Mouse (Mus musculus) kidney, embryonic 16.5 days (tissue): ENCODE measurements around the gene Tmem50a. TPM values are rescaled to one million over a fixed set of nuclear protein-coding genes. Genes with fewer than 3 reads are reported as not detected.
A peak's percentile ranks its signal among the peaks of the same experiment; 100 is the strongest.

Source experiments
- ATAC-seq: fragments of 200-750 bp; cut with Nextera tagmentation; 2 replicates; pipeline ENCODE4 v1.8.0; 2017; ENCODE audit warnings: moderate TSS enrichment; ENCODE audit not compliant: low FRiP score, low TSS enrichment
- H3K27ac ChIP-seq: fragments of 300-500 bp; sonication (generic); 2 replicates; pipeline ENCODE4 v1.5.1; 2014; ENCODE audit warnings: low read length
- H3K27me3 ChIP-seq: fragments of 300-500 bp; sonication (generic); 2 replicates; pipeline ENCODE4 v1.6.1; 2014; ENCODE audit warnings: low read length, control low read depth, mixed read lengths; ENCODE audit not compliant: insufficient read depth
- H3K36me3 ChIP-seq: fragments of 300-500 bp; sonication (generic); 2 replicates; pipeline ENCODE4 v1.6.1; 2014; ENCODE audit warnings: low read length, control low read depth, mixed read lengths; ENCODE audit not compliant: insufficient read depth
- H3K4me1 ChIP-seq: fragments of 300-500 bp; sonication (generic); 2 replicates; pipeline ENCODE4 v1.6.1; 2014; ENCODE audit warnings: low read length, control low read depth, mixed read lengths; ENCODE audit not compliant: insufficient read depth
- H3K4me2 ChIP-seq: fragments of 300-500 bp; sonication (generic); replicated peaks from 2 replicates; pipeline ENCODE4 v1.6.1; 2014; ENCODE audit warnings: low read depth, low read length
- H3K4me3 ChIP-seq: fragments of 300-500 bp; sonication (generic); 2 replicates; pipeline ENCODE4 v1.5.1; 2014; ENCODE audit warnings: mild to moderate bottlenecking, low read length
- H3K9ac ChIP-seq: fragments of 300-500 bp; sonication (generic); replicated peaks from 2 replicates; pipeline ENCODE4 v1.6.1; 2014; ENCODE audit warnings: low read length
- H3K9me3 ChIP-seq: fragments of 300-500 bp; sonication (generic); 2 replicates; pipeline ENCODE4 v1.6.1; 2016; ENCODE audit warnings: low read length, control low read depth
- WGBS: fragments of 180-500 bp; shearing (Covaris S2); extraction: QIAGEN DNeasy Blood & Tissue Kit; methylation state at CpG from one replicate; pipeline ENCODE4 v1.1.7; 2014; 5-methylcytosine and 5-hydroxymethylcytosine counted together
- polyA plus RNA-seq: library from polyadenylated mRNA; unstranded; fragments of >200 nt; fragmentation: Nextera tagmentation; extraction: Ambion mirVana; gene quantifications from 2 replicates; pipeline ENCODE4 v1.2.1, GENCODE M21; 2015

Tmem50a gene
- polyA plus RNA-seq, 1 experiment from 2014 or later, result 177 TPM

DNA sequence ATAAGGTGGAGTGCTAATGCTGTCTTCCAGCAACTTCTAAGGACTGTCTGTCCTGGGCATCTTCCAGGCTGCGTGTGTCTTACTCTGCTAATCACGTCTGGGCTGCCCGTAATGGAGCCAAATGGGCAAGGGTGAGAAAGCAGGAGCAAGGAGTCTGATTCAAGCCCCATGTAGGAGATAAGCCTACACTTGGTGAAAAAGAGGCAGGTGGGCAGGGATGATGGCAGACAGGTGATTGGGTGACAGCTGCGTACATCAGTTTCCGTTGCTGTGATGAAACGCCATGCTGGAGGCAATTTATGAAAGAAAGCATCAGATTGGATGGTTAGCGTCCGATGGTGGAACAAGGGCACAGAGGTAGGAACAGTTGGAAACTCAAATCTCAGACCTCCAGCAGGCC lies 47.6 kb downstream of the Tmem50a start:
- Histone ChIP-seq H3K4me3 (no peak overlapping the region), H3K9ac (no peak overlapping the region), H3K9me3 (no peaks in the 10 kb centered on the region), H3K4me1 (peaks cover 16% of the 10 kb centered on the region), H3K36me3 (no peaks in the 10 kb centered on the region), H3K4me2 (no peak overlapping the region), H3K27ac (no peak overlapping the region), H3K27me3 (peaks cover 16% of the 10 kb centered on the region)
- no peak for ATAC-seq
- 84% methylated on average over 8 of the region's 8 CpGs for WGBS

DNA sequence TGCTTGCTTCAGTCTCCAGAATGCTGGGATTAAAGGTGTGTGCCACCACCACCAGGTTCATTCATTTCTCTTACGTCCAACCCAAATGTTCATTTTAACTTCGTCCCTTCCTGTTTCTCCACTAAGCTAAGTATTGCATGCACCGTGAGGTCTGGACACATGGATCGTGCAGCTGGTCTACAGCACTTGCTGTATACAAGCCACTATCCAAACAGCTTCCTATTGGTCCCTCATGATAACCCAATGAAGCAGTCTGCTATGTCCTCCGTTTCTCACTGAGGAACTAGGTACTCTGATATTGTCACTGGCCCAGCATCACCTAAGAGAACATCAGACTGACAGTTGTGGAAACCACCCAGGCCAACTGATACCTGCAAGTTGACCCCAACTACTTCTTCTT lies 49.0 kb downstream of the Tmem50a start:
- Histone ChIP-seq H3K27me3 (peaks cover 16% of the 10 kb centered on the region), H3K36me3 (no peaks in the 10 kb centered on the region), H3K27ac (no peak overlapping the region), H3K4me3 (no peak overlapping the region), H3K4me1 (peaks cover 19% of the 10 kb centered on the region), H3K9ac (no peak overlapping the region), H3K9me3 (no peaks in the 10 kb centered on the region), H3K4me2 (no peak overlapping the region)
- ATAC-seq, result no peak
- WGBS, result 91% methylated on average over 5 of the region's 5 CpGs

DNA sequence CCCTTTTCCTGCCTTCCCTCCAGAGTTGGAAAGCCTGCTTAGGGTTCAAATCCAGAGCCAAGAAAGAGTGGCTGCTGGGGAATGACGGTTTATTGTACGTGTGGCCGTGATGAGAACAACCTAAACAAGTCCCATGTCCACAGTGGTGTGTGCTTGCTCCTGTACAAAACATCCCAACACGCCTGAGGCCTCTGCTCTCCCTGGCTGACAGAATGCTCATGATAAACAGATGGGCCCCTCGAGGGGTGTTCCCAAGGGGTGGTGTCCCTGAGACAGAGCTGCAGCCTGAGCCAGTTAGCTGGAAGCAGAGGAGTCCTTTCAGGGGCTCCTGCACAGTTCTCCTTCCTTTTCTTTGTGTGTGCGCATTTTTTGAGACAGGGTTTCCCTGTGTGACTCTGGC lies 49.5 kb downstream of the Tmem50a start:
- peaks cover 14% of the 10 kb centered on the region for H3K27me3 ChIP-seq
- H3K9ac ChIP-seq, result no peak overlapping the region
- H3K4me1 ChIP-seq, result peaks cover 19% of the 10 kb centered on the region
- H3K9me3 ChIP-seq, result no peaks in the 10 kb centered on the region
- no peak for ATAC-seq
- no peak overlapping the region for H3K4me3 ChIP-seq
- WGBS, result 69% methylated on average over 6 of the region's 6 CpGs
- H3K36me3 ChIP-seq, result no peaks in the 10 kb centered on the region
- H3K4me2 ChIP-seq, result no peak overlapping the region
- no peak overlapping the region for H3K27ac ChIP-seq

DNA sequence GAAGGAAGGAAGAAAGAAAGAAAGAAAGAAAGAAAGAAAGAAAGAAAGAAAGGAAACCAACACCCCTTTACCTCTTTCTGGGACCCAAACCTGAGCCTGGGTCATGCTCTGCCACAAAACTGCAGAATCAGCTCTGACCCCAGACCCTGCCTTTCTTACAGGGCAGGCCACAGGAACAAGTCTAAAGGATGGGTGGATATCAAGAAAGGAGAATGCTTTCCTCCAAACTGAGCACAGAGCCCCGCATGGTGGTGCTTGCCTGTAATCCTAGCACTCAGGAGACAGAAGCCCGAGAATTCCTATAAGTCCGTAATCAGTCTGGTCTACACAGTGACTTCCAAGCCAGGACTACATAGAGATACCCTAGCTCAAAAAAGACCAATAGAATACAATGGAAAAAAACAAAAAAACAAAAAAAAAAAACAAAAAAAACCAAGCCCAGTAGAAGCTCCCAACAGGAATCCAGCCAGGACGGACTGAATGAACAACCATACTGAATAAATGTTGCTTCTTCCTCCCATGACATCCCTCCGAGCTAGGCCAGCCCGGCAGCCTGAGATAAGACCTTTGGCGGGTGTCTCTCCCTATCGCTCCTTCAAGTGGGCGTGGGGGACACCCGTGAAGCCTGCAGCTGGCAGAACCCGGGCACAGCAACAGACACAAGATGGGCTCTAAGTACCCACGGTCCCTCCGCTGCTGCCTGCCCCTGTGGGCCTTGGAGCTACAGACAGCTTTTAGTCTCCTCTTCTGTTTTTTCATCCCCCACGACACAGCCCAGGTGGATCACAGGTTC lies 50.7 kb downstream of the Tmem50a start, which contains the start of gene Rhd:
Gene Rhd (plus strand): TSS at position 600 of the 793 bp plus-strand sequence.
- H3K36me3 ChIP-seq, result no peaks in the 10 kb centered on the region
- no peak within 1 kb of the TSS for H3K27ac ChIP-seq
- H3K4me3 ChIP-seq, result no peak within 1 kb of the TSS
- H3K9ac ChIP-seq, result no peak within 1 kb of the TSS
- no peak within 1 kb of the TSS for H3K4me2 ChIP-seq
- H3K4me1 ChIP-seq, result peaks cover 10% of the 10 kb centered on the region
- no peaks in the 10 kb centered on the region for H3K9me3 ChIP-seq
- ATAC-seq, result no peak
- WGBS, result 76% methylated on average over 14 of the region's 14 CpGs
- H3K27me3 ChIP-seq, result peaks cover 6% of the 10 kb centered on the region

DNA sequence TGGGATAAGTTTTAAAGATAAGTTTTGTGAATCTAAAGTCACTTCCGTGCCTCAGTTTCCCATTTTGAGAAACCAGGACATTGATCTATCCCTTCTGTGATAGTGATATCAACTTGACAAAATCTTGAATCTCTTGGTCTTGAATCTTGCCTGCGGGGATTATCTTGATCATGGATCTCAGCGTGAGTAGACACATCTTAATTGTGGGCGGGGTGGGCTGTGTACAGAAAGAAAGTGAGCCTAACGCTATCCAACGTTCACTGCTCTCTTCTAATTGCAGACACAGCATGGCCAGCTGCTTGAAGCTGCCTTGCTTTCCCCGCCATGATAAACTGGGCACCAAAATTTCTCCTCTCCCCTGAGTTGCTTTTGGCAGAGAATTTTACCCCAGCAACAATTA lies 51.8 kb downstream of the Tmem50a start:
- H3K27ac ChIP-seq, result no peak overlapping the region
- H3K9ac ChIP-seq, result no peak overlapping the region
- peaks cover 4% of the 10 kb centered on the region for H3K4me1 ChIP-seq
- H3K4me3 ChIP-seq, result no peak overlapping the region
- H3K9me3 ChIP-seq, result no peaks in the 10 kb centered on the region
- ATAC-seq, result no peak
- WGBS, result 80% methylated on average over 7 of the region's 7 CpGs
- H3K36me3 ChIP-seq, result no peaks in the 10 kb centered on the region
- H3K4me2 ChIP-seq, result no peak overlapping the region
- H3K27me3 ChIP-seq, result no peaks in the 10 kb centered on the region

DNA sequence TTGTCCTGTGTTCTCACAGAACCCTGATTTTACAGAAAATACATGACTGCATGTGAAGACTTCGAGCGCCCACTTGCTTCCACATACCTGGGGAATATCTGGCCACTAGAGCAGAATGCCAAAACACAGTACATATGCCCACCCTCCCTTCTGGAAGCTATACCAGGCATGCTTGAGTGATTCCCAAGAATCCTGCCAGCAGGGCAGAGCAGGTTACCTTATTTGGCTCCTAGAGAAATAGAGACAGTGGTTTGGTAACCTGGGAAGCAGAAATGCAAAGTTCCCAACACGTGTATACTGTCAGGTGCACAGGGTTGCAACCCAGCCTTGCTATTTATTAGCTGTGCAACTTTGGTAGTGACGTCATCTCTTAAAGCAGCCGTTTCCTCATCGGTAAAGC lies 52.9 kb downstream of the Tmem50a start:
- WGBS, result 57% methylated on average over 6 of the region's 6 CpGs
- ATAC-seq, result peak; percentile 60; the same call in 1 of the 2 replicates
- H3K27ac ChIP-seq, result no peak overlapping the region
- H3K27me3 ChIP-seq, result no peaks in the 10 kb centered on the region
- H3K4me1 ChIP-seq, result peaks cover 4% of the 10 kb centered on the region
- H3K9ac ChIP-seq, result no peak overlapping the region
- no peaks in the 10 kb centered on the region for H3K36me3 ChIP-seq
- H3K9me3 ChIP-seq, result no peaks in the 10 kb centered on the region
- H3K4me2 ChIP-seq, result no peak overlapping the region
- no peak overlapping the region for H3K4me3 ChIP-seq

DNA sequence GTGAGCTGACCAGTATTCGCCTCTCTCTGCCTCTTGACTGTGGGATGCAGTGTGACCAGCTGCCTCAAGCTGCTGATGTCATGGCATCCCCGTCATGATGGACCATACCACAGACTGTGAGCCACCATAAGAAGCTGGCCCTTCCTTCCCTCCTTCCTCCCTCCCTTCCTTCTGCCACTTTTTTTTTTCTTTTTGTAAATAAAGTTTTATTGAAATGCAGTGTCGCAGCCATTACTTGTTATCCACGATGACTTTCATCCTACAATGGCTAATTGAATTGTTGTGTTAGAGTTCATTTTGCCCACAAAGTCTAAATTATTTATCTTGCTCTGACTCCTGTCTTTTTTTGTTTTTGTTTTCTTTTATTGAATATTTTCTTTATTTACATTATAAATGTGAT lies 56.3 kb downstream of the Tmem50a start:
- H3K36me3 ChIP-seq, result no peaks in the 10 kb centered on the region
- H3K9me3 ChIP-seq, result no peaks in the 10 kb centered on the region
- peaks cover 17% of the 10 kb centered on the region for H3K4me1 ChIP-seq
- H3K27me3 ChIP-seq, result peaks cover 3% of the 10 kb centered on the region; the same call in 1 of the 2 replicates
- no peak overlapping the region for H3K27ac ChIP-seq
- 82% methylated on average over 4 of the region's 4 CpGs for WGBS
- H3K4me2 ChIP-seq, result no peak overlapping the region
- ATAC-seq, result no peak
- H3K4me3 ChIP-seq, result no peak overlapping the region
- no peak overlapping the region for H3K9ac ChIP-seq

DNA sequence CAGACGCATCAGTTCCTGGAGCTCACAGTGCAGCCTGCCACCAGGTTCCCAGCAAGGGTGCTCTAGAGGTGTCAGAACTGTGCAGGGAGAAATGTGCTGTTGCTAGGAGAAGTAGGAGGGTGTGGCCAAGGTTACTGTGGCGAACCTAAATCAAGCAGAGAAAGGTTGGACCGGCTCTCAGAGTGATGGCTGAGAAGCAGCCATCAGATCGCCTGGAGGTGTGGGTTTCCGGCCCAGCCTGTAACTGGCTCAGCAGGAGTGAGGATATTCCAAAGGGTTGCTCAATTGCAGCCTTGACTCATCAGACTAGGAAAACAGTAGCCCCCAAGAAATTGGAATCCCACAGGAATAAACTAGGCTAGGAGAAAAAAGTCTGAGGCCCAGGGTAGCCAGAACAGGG lies 58.3 kb downstream of the Tmem50a start:
- Histone ChIP-seq H3K4me3 (no peak overlapping the region), H3K36me3 (no peaks in the 10 kb centered on the region), H3K9me3 (no peaks in the 10 kb centered on the region), H3K4me1 (peaks cover 21% of the 10 kb centered on the region), H3K27ac (no peak overlapping the region), H3K4me2 (no peak overlapping the region), H3K27me3 (peaks cover 3% of the 10 kb centered on the region; the same call in 1 of the 2 replicates), H3K9ac (no peak overlapping the region)
- ATAC-seq, result no peak
- WGBS, result 20% methylated on average over 5 of the region's 5 CpGs

DNA sequence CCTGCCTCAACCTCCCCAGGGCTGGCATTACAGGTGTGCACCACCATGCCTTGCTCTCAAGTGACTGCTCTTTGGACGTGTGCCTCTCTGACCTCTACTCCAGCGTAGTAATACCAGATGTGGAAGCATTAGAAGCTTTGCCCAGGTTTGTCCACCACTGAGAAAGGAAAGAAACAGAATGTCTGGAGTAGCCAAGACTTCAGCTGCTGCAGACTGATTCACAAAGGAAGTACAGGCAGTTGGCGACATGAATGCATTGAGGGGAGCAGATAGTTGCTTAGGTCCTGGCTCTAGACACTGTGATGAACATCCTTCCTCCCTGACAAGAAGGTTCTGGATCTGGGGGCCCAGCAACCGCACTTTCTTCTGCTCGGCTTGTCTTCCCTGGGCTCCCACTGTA lies 58.8 kb downstream of the Tmem50a start:
- no peak for ATAC-seq
- H3K9me3 ChIP-seq, result no peaks in the 10 kb centered on the region
- H3K27ac ChIP-seq, result no peak overlapping the region
- H3K36me3 ChIP-seq, result no peaks in the 10 kb centered on the region
- no peak overlapping the region for H3K9ac ChIP-seq
- H3K4me1 ChIP-seq, result peaks cover 26% of the 10 kb centered on the region
- H3K27me3 ChIP-seq, result peaks cover 3% of the 10 kb centered on the region; the same call in 1 of the 2 replicates
- no peak overlapping the region for H3K4me2 ChIP-seq
- no peak overlapping the region for H3K4me3 ChIP-seq
- 53% methylated on average over 5 of the region's 5 CpGs for WGBS

DNA sequence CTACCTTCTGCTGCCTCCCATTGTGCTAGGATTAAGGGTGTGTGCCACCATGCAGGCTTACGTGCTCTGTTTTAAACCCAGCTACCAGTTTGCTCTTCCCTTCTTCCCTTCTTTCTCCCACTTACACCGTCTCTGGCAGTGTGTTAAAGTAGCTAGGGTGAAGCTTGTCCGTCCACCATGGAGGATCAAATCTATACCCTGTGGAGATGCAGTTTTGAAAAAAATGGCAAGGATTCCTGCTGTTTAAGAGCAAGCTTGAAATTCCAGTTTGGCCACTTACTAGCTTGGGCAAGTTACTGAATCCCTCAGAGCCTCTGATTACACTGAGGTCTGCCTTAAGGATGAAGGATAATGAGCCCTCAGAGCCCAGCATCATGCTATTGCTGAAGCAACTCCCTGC lies 59.5 kb downstream of the Tmem50a start:
- H3K27me3 ChIP-seq, result peaks cover 3% of the 10 kb centered on the region; the same call in 1 of the 2 replicates
- WGBS, result 57% methylated on average over 3 of the region's 3 CpGs
- peaks cover 32% of the 10 kb centered on the region for H3K4me1 ChIP-seq
- H3K36me3 ChIP-seq, result no peaks in the 10 kb centered on the region
- H3K27ac ChIP-seq, result peak overlapping the region; percentile 65; the same call in 1 of the 2 replicates
- no peak for ATAC-seq
- H3K9ac ChIP-seq, result no peak overlapping the region
- H3K9me3 ChIP-seq, result no peaks in the 10 kb centered on the region
- no peak overlapping the region for H3K4me2 ChIP-seq
- no peak overlapping the region for H3K4me3 ChIP-seq
